Mouse (Mus musculus) cerebellum, adult 9-10 months (tissue): Measurements from ENCODE around the gene Zp2.

ENCODE experiments used
- DNase-seq: peaks from one replicate; pipeline ENCODE4 v3.0.0; 2022

The Zp2 gene

DNA sequence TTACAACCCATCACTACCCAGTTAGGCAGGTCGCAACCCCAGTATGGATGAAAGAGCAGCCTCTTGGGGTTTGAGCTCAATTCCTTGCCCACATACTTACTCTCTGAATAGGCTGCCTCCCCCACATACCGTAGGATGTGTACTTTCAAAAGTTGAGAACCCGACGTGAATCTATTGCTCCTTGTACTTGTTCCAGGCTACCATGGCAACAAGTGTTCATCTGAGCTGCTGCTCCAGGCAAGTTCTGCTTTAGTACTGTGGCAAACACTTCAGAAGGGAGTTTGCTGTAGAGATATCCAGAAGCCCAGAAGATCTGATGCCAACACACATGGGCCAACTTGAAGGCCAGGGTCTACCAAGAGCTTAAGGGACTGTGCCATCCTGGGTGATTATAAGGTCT lies 16.1 kb downstream of the Zp2 start:
- DNase-seq, result no peak

DNA sequence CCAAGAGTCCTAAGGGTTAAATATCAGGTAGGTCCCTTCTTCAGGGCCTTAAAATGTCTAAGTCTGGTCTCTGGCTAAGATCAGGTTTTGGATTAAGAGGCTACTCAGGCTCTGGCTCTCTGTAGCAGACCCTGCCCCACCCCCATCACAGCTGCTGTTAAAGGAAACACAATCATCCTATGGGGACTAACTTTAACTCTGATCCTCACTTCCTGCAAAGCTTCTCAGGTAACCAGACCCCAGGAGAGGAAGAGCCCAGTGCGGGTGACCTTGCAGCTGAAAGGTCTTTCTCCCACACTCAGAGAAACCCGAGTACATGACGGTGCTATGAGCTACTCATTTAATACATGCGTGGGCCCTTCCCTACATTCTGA lies 17.4 kb downstream of the Zp2 start:
- no peak for DNase-seq

GRCm38 (mm10) chr7:120126976-120127685 lies 18.0 kb downstream of the Zp2 start:
- DNase-seq, result no peak

DNA sequence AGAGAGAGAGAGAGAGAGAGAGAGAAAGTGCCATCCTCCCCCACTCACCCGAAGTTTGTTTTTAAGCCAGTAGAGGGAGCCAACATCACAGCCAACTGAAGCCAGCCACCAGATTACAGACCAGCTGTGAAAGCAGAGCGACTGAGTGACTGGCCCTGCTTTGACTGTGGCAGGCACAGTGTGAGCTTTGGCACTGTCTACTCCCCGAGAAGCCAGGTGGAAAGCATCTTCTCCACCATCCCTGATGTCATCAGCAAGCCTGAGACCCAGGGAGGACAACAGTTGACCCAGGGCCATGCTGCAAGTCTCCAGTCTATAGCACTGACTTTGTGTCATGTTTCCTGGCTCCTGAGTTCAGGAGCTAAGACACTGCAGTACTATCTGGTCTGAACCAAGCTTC lies 20.2 kb downstream of the Zp2 start:
- DNase-seq, result peak; percentile 70

GRCm38 (mm10) chr7:120123776-120124175 lies 21.3 kb downstream of the Zp2 start:
- DNase-seq, result no peak

DNA sequence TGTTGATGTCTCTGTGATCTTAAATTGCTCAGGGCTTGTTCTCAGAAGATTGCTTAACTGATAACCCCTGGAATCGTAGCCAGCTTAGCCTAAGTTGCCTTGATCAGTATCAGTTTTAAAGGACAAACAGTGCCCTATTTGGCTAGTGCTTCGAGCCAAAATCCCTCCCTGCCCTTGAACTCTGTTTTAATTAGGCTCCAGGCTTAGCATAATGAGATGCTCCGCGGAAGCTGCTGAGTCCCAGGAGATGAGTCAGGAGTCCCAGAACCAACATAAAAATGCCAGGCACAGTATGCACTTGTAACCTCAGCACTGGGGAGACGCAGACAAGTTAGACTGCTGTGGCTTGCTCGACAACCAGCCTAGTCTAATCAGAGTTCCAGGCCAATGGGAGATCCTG lies 27.6 kb downstream of the Zp2 start:
- DNase-seq, result no peak

DNA sequence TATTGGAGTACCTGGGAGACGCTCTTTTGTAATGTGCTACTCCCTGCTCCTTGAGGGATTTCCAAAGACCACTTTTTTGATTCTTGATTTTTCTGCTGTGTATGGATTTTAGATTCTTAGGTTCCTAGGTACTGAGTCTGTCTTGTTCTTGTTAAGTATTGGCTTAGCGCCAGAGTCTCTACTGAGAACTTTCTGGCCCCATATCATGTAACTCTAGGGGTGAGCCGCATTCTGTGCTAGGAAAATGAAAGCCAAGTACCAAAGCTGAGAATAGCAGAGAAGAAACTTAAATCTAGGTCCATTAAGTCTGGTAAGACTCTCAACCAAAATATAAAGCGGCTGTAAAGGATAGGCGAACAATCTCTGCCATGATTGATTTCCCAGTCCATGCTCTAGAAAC lies 28.1 kb downstream of the Zp2 start:
- no peak for DNase-seq

- DNase-seq, result no peak
Observed at GRCm38 (mm10) chr7:120109676-120110075, 35.4 kb downstream of the Zp2 start.

- peak; percentile 47 for DNase-seq
Observed at GRCm38 (mm10) chr7:120106356-120106755, 38.7 kb downstream of the Zp2 start.

DNA sequence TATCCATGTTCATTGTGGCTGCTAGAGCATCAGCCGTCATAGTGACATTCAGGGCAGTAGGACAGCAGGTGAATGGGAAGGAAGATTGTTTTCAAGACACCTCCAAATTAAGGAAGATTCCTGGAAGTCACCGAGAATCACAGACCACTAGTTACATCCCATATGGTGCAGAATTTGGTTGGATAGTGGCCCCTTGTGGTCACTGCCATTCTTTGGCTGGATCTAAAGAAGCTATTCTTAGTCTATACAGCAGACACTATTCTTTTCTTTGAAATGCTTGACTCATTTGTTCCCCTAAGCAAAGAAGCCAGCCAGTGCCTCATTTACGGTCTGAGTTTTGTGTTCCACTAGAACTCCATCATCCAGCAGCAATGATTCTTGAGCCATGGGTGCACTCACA lies 40.1 kb downstream of the Zp2 start:
- peak; percentile 25 for DNase-seq

- DNase-seq, result peak; percentile 30
Observed at GRCm38 (mm10) chr7:120103019-120103567, 42.0 kb downstream of the Zp2 start.

- DNase-seq, result peak; percentile 87
Observed at GRCm38 (mm10) chr7:120102164-120102972, 42.7 kb downstream of the Zp2 start, which contains the start of gene Tmem159. Tmem159 (plus strand) TSS chr7:120102353.

DNA sequence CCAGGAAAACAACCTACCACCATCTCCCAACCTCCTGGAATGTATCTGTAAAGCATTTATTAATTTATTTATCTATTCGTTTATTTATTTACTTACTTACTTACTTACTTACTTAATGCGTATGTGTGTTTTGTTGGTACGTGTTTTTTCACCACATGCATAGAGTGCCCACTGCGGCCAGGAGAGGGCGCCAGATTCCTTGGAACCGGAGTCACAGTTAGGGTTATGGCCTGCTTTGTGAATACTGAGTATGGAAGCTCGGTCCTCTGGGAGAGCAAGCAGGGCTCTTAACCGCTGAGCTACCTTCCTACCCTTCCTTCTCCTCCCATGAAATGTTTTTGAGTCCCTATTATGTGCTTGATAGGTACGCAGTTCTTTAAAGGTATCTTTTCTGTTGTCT lies 46.7 kb downstream of the Zp2 start:
- DNase-seq, result peak; percentile 58

DNA sequence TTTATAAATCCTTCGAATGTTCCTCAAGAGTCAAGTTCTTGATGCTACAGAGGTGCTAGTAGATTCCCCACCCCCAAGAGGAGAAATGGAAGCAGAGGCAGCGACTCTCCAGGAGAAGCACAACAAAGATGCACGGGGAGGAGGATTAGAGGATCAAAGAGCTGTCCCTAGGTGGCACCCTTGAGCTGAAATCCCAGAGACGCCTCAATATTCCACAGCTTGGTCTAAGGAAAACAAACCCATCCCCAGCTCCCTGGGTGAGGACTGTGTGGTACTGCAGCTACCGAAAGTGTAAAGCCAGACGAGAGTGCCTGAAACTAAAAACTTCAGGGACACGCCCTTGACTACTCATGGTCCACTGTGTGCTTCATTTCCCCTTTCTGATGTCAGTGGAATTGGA lies 47.2 kb downstream of the Zp2 start:
- DNase-seq, result peak; percentile 70

- DNase-seq, result no peak
Observed at GRCm38 (mm10) chr7:120095180-120095579, 49.9 kb downstream of the Zp2 start, which contains the start of gene Dnah3. Dnah3 (minus strand) TSS chr7:120095280.

- DNase-seq, result no peak
Observed at GRCm38 (mm10) chr7:120094216-120094615, 50.9 kb downstream of the Zp2 start.

DNA sequence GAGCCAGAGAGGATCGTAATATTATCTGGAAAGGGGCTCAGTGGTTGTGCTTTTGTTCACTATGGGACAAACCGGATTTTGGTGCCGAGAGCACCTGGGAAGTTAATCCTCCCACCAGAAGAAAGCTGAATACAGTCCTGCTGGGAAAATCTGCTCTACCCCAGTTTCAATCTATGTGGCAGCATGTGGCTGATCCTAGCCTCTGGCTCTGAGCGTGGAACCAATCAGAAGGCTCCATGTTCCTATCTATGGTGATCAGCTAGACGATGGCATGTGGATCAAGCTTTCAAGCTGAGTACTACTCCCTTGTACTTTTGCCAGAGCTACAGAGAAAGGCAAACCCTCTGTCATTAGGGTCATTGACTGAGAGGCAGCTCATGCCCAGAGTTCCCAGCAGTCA lies 52.1 kb downstream of the Zp2 start:
- DNase-seq, result no peak

GRCm38 (mm10) chr7:120080177-120080576 lies 64.9 kb downstream of the Zp2 start:
- no peak for DNase-seq
